Mouse (Mus musculus) E14TG2a.4 (cell line): Measurements from ENCODE around the gene Fmnl2.

Source experiments
- CTCF ChIP-seq: conservative IDR thresholded peaks from 2 replicates; pipeline ENCODE4 v1.5.1; 2014; ENCODE audit warnings: low read length
- NANOG ChIP-seq: IDR thresholded peaks from 2 replicates; pipeline ENCODE4 v1.6.1; 2014; ENCODE audit warnings: borderline replicate concordance, low read length, mixed read lengths

DNA sequence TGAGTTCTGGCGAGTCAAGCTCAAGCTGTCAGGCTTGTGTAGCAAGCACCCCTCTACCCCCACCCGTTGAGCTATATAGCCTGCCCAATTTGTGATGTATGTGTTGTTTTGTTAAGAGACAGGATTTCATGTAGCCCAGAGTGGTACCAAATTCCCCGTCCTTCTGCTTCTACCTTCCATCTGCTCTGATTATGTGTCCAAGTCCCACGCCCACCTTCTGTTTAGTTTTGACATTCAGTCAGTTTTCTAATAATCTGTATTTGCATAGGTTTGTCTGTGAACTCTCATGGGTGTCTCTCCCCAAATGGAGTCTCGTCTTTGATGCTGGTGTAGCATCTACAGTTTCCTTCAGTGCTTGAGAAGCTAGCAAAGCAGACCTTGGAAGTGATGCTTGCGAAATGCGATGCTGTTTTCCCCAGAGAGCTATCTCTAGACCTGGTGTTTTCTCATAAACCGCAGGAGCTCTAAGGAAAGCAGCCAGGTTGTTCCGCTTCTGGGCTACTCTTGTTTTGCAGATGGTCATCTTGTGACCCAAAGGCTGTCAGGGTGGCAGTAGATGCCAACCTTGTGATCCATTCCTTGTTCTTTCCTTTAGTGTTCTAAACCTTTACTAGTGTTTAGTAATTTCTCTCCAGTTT, 203.8 kb downstream of the Fmnl2 start:
- TF ChIP-seq CTCF (no peak), NANOG (no peak)
